Mouse (Mus musculus) intestine, postnatal 0 days (tissue): ENCODE data around the gene Cited2. TPM values are rescaled to one million over a fixed set of nuclear protein-coding genes. Genes with fewer than 3 reads are reported as not detected.
A peak's percentile ranks its signal among the peaks of the same experiment; 100 is the strongest.

Experiments
- ATAC-seq: fragments of 200-750 bp; cut with Nextera tagmentation; 2 replicates; pipeline ENCODE4 v1.8.0; 2017; ENCODE audit warnings: mild to moderate bottlenecking, moderate TSS enrichment, moderate library complexity
- H3K27ac ChIP-seq: fragments of 300-500 bp; sonication (generic); 2 replicates; pipeline ENCODE4 v1.5.1; 2014; ENCODE audit warnings: mild to moderate bottlenecking, low read depth, low read length, moderate library complexity
- H3K27me3 ChIP-seq: fragments of 300-500 bp; sonication (generic); replicated peaks from 2 replicates; pipeline ENCODE4 v1.6.1; 2014; ENCODE audit warnings: low read length, mixed read lengths; ENCODE audit not compliant: control insufficient read depth, insufficient read depth
- H3K36me3 ChIP-seq: fragments of 300-500 bp; sonication (generic); 2 replicates; pipeline ENCODE4 v1.6.1; 2014; ENCODE audit warnings: mild to moderate bottlenecking, moderate library complexity; ENCODE audit not compliant: control insufficient read depth, insufficient read depth
- H3K4me1 ChIP-seq: fragments of 300-500 bp; sonication (generic); replicated peaks from 2 replicates; pipeline ENCODE4 v1.6.1; 2014; ENCODE audit warnings: antibody characterized with exemption, low read length, mixed read lengths; ENCODE audit not compliant: control insufficient read depth, insufficient read depth
- H3K4me2 ChIP-seq: fragments of 300-500 bp; sonication (generic); replicated peaks from 2 replicates; pipeline ENCODE4 v1.6.1; 2014; ENCODE audit warnings: low read depth, mild to moderate bottlenecking, moderate library complexity
- H3K4me3 ChIP-seq: fragments of 300-500 bp; sonication (generic); 2 replicates; pipeline ENCODE4 v1.5.1; 2014; ENCODE audit warnings: low read depth, low read length
- H3K9ac ChIP-seq: fragments of 300-500 bp; sonication (generic); 2 replicates; pipeline ENCODE4 v1.6.1; 2014; ENCODE audit warnings: mild to moderate bottlenecking, low read depth, low read length
- H3K9me3 ChIP-seq: fragments of 300-500 bp; sonication (generic); 2 replicates; pipeline ENCODE4 v1.6.1; 2016; ENCODE audit warnings: mixed run types; ENCODE audit not compliant: control insufficient read depth
- CTCF ChIP-seq: sonication (generic); IDR thresholded peaks from 2 replicates; pipeline ENCODE4 v1.5.1; 2016; ENCODE audit warnings: low read depth, mild to moderate bottlenecking, control low read depth, antibody characterized with exemption, moderate library complexity
- WGBS: fragments of 180-500 bp; shearing (Covaris S2); extraction: QIAGEN DNeasy Blood & Tissue Kit; methylation state at CpG from one replicate; pipeline ENCODE4 v1.1.7; 2014; 5-methylcytosine and 5-hydroxymethylcytosine counted together
- polyA plus RNA-seq: library from polyadenylated mRNA; unstranded; fragments of >200 nt; fragmentation: Nextera tagmentation; extraction: Ambion mirVana; gene quantifications from 2 replicates; pipeline ENCODE4 v1.2.1, GENCODE M21; 2015

Cited2 gene
- polyA plus RNA-seq, 1 experiment from 2014 or later, result 47.0 TPM

DNA sequence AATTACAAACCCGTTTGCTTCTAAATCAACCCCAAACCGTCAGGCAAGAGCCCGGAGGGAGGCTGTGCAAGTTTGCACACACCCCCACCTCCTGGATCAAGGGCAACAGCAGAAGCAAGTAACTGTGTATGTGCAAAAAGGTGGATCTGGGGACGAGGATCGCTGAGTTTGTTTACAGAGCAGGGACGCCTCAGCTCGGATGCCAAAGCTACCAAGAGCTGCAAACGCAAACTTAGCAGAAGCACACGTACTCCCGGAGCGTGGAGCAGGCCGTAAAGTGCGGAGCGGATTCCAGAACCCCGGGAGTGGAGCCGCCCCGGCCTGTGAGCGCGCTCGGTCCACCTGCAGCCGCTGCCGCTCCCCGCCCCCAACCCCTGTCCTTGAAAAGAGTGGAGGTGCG lies 860 bp upstream of the Cited2 start:
- peak; percentile 77 for ATAC-seq

GRCm38 (mm10) chr10:17723421-17723841 lies 413 bp downstream of the Cited2 start:
- peak overlapping the region; percentile 81 for H3K4me2 ChIP-seq
- peak; percentile 51 for ATAC-seq

More for the DNA sequence above, 860 bp upstream of the Cited2 start:
- Histone ChIP-seq H3K27ac (peak overlapping the region; percentile 97), H3K4me1 (peaks cover 5% of the 10 kb centered on the region; the same call in 1 of the 2 replicates), H3K36me3 (peaks cover 3% of the 10 kb centered on the region; the same call in 1 of the 2 replicates), H3K27me3 (no peaks in the 10 kb centered on the region), H3K4me3 (peak overlapping the region; percentile 100), H3K4me2 (peak overlapping the region; percentile 81), H3K9ac (peak overlapping the region; percentile 93), H3K9me3 (no peaks in the 10 kb centered on the region)
- TF ChIP-seq CTCF, result peak; percentile 55
- 2% methylated on average over 24 of the region's 24 CpGs for WGBS

GRCm38 (mm10) chr10:17723871-17724741 lies 1.1 kb downstream of the Cited2 start:
- Histone ChIP-seq H3K27me3 (no peaks in the 10 kb centered on the region), H3K4me2 (peak overlapping the region; percentile 81), H3K36me3 (peaks cover 3% of the 10 kb centered on the region; the same call in 1 of the 2 replicates), H3K9me3 (no peaks in the 10 kb centered on the region), H3K9ac (peak overlapping the region; percentile 93), H3K4me3 (peak overlapping the region; percentile 100), H3K4me1 (peaks cover 3% of the 10 kb centered on the region; the same call in 1 of the 2 replicates), H3K27ac (peak overlapping the region; percentile 97)
- ATAC-seq, result no peak
- WGBS, result under 1% methylated on average over 65 of the region's 65 CpGs
- TF ChIP-seq CTCF, result peak; percentile 71

More at GRCm38 (mm10) chr10:17723421-17723841, 413 bp downstream of the Cited2 start:
- Histone ChIP-seq H3K36me3 (peaks cover 3% of the 10 kb centered on the region; the same call in 1 of the 2 replicates), H3K27me3 (no peaks in the 10 kb centered on the region), H3K9me3 (no peaks in the 10 kb centered on the region), H3K9ac (peak overlapping the region; percentile 93), H3K4me3 (peak overlapping the region; percentile 100), H3K4me1 (peaks cover 8% of the 10 kb centered on the region; the same call in 1 of the 2 replicates), H3K27ac (peak overlapping the region; percentile 97)
- WGBS, result under 1% methylated on average over 30 of the region's 30 CpGs
- TF ChIP-seq CTCF, result no peak

GRCm38 (mm10) chr10:17725037-17725584 lies 2.1 kb downstream of the Cited2 start:
- no peak for ATAC-seq
- H3K36me3 ChIP-seq, result peaks cover 3% of the 10 kb centered on the region; the same call in 1 of the 2 replicates
- no peaks in the 10 kb centered on the region for H3K9me3 ChIP-seq
- no peaks in the 10 kb centered on the region for H3K27me3 ChIP-seq
- H3K27ac ChIP-seq, result no peak overlapping the region
- H3K9ac ChIP-seq, result peak overlapping the region; percentile 26; the same call in 1 of the 2 replicates
- peak overlapping the region; percentile 100 for H3K4me3 ChIP-seq
- TF ChIP-seq CTCF, result no peak
- peaks cover 3% of the 10 kb centered on the region; the same call in 1 of the 2 replicates for H3K4me1 ChIP-seq
- peak overlapping the region; percentile 81 for H3K4me2 ChIP-seq
- WGBS, result 12% methylated on average over 8 of the region's 8 CpGs

DNA sequence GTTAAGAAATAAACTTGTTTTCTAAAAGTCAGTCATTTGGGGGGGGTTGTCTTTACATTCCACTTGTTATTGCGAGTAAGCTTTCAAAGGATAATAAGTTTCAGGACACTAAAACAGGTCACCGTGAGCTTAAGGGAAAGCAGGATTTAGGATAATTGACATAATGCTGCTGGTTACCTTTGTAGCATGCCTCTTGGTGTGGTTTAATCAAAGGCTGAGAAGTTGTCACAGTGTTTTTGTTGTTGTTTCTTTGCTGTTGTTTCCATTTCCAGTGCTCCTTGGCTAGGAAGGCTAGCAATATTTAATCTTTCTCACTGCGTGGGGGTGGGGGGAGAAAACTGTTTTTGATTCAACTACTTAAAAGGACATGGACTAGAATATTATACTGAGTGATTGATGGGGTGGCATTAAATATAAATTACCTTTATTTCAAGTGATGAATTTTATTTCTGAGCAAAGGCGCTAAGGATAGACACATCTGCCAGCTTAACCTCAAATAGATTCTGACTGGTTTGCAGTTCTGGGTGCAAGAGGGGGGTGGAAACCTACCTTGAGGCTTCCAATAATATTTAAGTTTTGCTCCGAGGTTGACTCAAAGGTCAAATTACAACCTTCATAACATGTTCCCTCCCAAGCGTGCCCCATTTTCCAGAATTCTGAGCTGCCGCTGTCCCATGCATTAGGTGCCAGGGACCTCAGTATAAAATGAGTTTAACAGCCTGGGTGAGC lies 2.8 kb downstream of the Cited2 start:
- Histone ChIP-seq H3K4me2 (peak overlapping the region; percentile 81), H3K9ac (0 out of 2 replicates have a peak overlapping the region, but pooled peaks have one; percentile 22), H3K36me3 (peaks cover 3% of the 10 kb centered on the region; the same call in 1 of the 2 replicates), H3K9me3 (no peaks in the 10 kb centered on the region), H3K27ac (peak overlapping the region; percentile 69; the same call in 1 of the 2 replicates), H3K4me3 (peak overlapping the region; percentile 100), H3K4me1 (peaks cover 3% of the 10 kb centered on the region; the same call in 1 of the 2 replicates), H3K27me3 (no peaks in the 10 kb centered on the region)
- no peak for ATAC-seq
- TF ChIP-seq CTCF, result no peak
- WGBS, result 42% methylated on average over 7 of the region's 7 CpGs
